Mouse (Mus musculus): ENCODE data around the gene Npr3.

- no peak for TF ChIP-seq POLR2AphosphoS2 (IDR thresholded peaks at IDR 0.05; ENCODE audit: insufficient read length, low read depth)
- no peak for TF ChIP-seq POLR2A (IDR thresholded peaks at IDR 0.05; ENCODE audit: insufficient read length, low read depth)
- TF ChIP-seq MAX (IDR thresholded peaks at IDR 0.05; ENCODE audit: low read depth): no peak
- TF ChIP-seq CEBPB (IDR thresholded peaks at IDR 0.05; ENCODE audit: insufficient read depth, poor library complexity, severe bottlenecking): no peak
- no peak for TF ChIP-seq TCF12 (IDR thresholded peaks at IDR 0.05; ENCODE audit: insufficient read depth, poor library complexity, severe bottlenecking)
- TF ChIP-seq REST (IDR thresholded peaks at IDR 0.05; ENCODE audit: insufficient read depth, insufficient read length): no peak
- no peak for TF ChIP-seq USF1 (IDR thresholded peaks at IDR 0.05; ENCODE audit: low read depth)
- TF ChIP-seq MYOG (IDR thresholded peaks at IDR 0.05; ENCODE audit: control insufficient read depth in 1 of 3, insufficient read depth in 1 of 3, insufficient read length in 2 of 3, low read depth in 2 of 3): no peak
Observed at GRCm38 (mm10) chr15:11866918-11867317, 40.2 kb downstream of the Npr3 start.
